In genomic region chr6:60829282-60829891, GRCm38 (mm10) we compare ENCODE assay signal across 8 mouse cellular contexts. TPM values are rescaled to one million over a fixed set of nuclear protein-coding genes. Genes with fewer than 3 reads are reported as not detected.
DNase-seq lines count a peak whose midpoint lies in the region; TF ChIP-seq lines count a peak whose summit lies in the region.

TSS of gene Snca (minus strand) at chr6:60829855.

- peak within 1 kb of the TSS; percentile 67 for H3K4me3 ChIP-seq in gastrocnemius, adult 2 months

- intact Hi-C loops in gastrocnemius, adult 2 months (cut with DNase I) = no loop called here

- H3K27ac ChIP-seq in gastrocnemius, adult 2 months = no peak within 1 kb of the TSS

- DNase-seq in gastrocnemius, adult 2 months = no peak
- no peak for DNase-seq in gastrocnemius, postnatal 25 days
- DNase-seq in cerebellum, adult 9-10 months = peak; percentile 42
- DNase-seq in frontal cortex, adult 2 months (ENCODE audit: extremely low spot score in 1 of 2, low spot score in 1 of 2) = peak; percentile 59 to 63
- DNase-seq in kidney, postnatal 10 days = peak; percentile 16
- DNase-seq in liver = peak; percentile 39
- peak; percentile 71 for DNase-seq in retina, embryonic 14.5 days (ENCODE audit: low spot score)
- DNase-seq in gastrocnemius, postnatal 4 days (ENCODE audit: low spot score in 2 of 2) = no peak

- TF ChIP-seq CTCF in gastrocnemius, adult 2 months (IDR thresholded peaks at IDR 0.05) = no peak

RNA-seq across cellular contexts. Expression of gene Snca, which starts in this region (rescaled TPM):
- 1 to 10 TPM in 1 of 2 experiments, under 1 TPM in 1; 0.82 to 1.5 TPM for total RNA-seq in gastrocnemius, adult 2 months (2021)
- total RNA-seq in gastrocnemius, postnatal 25 days (2021) = 1 to 10 TPM; 1.5 to 6.1 TPM
- 443 and 533 TPM in 2 replicates for polyA plus RNA-seq in frontal cortex, adult 2 months (2012; rRNA removed)
- 1 to 10 TPM; 1.5 to 3.6 TPM for total RNA-seq in gastrocnemius, postnatal 4 days (2021)

Comparison
In these comparisons a context has a peak if more than half of its experiments do, and no peak if none do; other contexts are left out.
1. DNase-seq: peak in cerebellum, adult 9-10 months (single experiment), frontal cortex, adult 2 months (2 of 2), kidney, postnatal 10 days (single experiment), liver (single experiment) and retina, embryonic 14.5 days (single experiment); none in gastrocnemius, adult 2 months (single experiment), gastrocnemius, postnatal 25 days (single experiment) and gastrocnemius, postnatal 4 days (0 of 2).